Mouse (Mus musculus) limb, embryonic 14.5 days (tissue): Measurements from ENCODE around the gene Spcs2. TPM values are rescaled to one million over a fixed set of nuclear protein-coding genes. Genes with fewer than 3 reads are reported as not detected.

Experiments
- ATAC-seq: fragments of 200-750 bp; cut with Nextera tagmentation; 2 replicates; pipeline ENCODE4 v1.8.0; 2017; ENCODE audit warnings: low read depth, moderate number of reproducible peaks, moderate TSS enrichment; ENCODE audit not compliant: low FRiP score
- DNase-seq: peaks from one replicate; pipeline ENCODE4 v3.0.0-alpha.2; 2015; ENCODE audit warnings: low spot score
- H3K27ac ChIP-seq: fragments of 300-500 bp; sonication (generic); replicated peaks from 2 replicates; pipeline ENCODE4 v1.5.1; 2014; ENCODE audit warnings: low read depth, mild to moderate bottlenecking, low read length, moderate library complexity, mixed read lengths
- H3K27me3 ChIP-seq: fragments of 300-500 bp; sonication (generic); 2 replicates; pipeline ENCODE4 v1.6.1; 2014; ENCODE audit warnings: low read length, mixed read lengths; ENCODE audit not compliant: control insufficient read depth, insufficient read depth
- H3K36me3 ChIP-seq: fragments of 300-500 bp; sonication (generic); 2 replicates; pipeline ENCODE4 v1.6.1; 2014; ENCODE audit warnings: mild to moderate bottlenecking, low read length, moderate library complexity, mixed read lengths; ENCODE audit not compliant: control insufficient read depth, insufficient read depth
- H3K4me1 ChIP-seq: fragments of 300-500 bp; sonication (generic); 2 replicates; pipeline ENCODE4 v1.6.1; 2014; ENCODE audit warnings: antibody characterized with exemption, low read length, mixed read lengths; ENCODE audit not compliant: control insufficient read depth, insufficient read depth
- H3K4me2 ChIP-seq: fragments of 300-500 bp; sonication (generic); replicated peaks from 2 replicates; pipeline ENCODE4 v1.6.1; 2014; ENCODE audit warnings: low read depth, mild to moderate bottlenecking, low read length, moderate library complexity; ENCODE audit not compliant: severe bottlenecking
- H3K4me3 ChIP-seq: fragments of 300-500 bp; sonication (generic); replicated peaks from 2 replicates; pipeline ENCODE4 v1.5.1; 2014; ENCODE audit warnings: low read length
- H3K9ac ChIP-seq: fragments of 300-500 bp; sonication (generic); 2 replicates; pipeline ENCODE4 v1.6.1; 2014; ENCODE audit warnings: mild to moderate bottlenecking, low read depth, low read length, moderate library complexity; ENCODE audit not compliant: severe bottlenecking
- H3K9me3 ChIP-seq: fragments of 300-500 bp; sonication (generic); 2 replicates; pipeline ENCODE4 v1.6.1; 2016; ENCODE audit warnings: low read length; ENCODE audit not compliant: control insufficient read depth
- POLR2A ChIP-seq: fragments of 200-500 bp; IDR thresholded peaks from 2 replicates; pipeline ENCODE4 v1.8.0; 2012; ENCODE audit warnings: inconsistent platforms, mild to moderate bottlenecking, moderate library complexity, borderline replicate concordance; ENCODE audit not compliant: insufficient read depth, insufficient read length; ENCODE audit errors: extremely low read depth
- WGBS: fragments of 180-500 bp; shearing (Covaris S2); extraction: QIAGEN DNeasy Blood & Tissue Kit; methylation state at CpG from one replicate; pipeline ENCODE4 v1.1.7; 2014; 5-methylcytosine and 5-hydroxymethylcytosine counted together
- polyA plus RNA-seq, 2 experiments: library from polyadenylated mRNA; depleted of rRNA in 1 of 2; stranded (reverse) in 1 of 2; unstranded in 1 of 2; fragments of >200 nt; fragmentation: Nextera tagmentation in 1 of 2; extraction: Ambion mirVana in 1 of 2; gene quantifications; 2 replicates each; pipeline versions ENCODE4 v1.2.1 to v1.2.3; 2012 to 2014

Spcs2 gene
- polyA plus RNA-seq, 2 experiments = 115 to 301 TPM

DNA sequence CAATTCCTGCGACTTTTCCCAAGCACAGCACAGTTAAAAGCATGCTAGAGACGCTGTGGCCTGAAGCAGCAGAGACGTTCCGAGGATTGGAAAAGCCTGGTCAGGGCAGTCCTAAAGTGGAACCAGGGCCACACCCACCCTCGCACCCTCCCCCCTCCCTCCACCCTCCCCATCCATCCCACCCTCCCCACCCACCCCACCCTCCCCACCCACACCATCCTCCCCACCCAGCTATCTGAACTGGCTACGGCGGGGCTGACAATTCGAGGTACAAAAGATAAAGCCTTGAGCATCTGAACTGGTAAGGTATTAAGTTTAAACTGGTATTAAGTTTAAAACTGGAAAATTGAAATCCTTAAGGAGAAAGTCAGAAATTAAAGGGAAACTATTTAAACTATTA is 59.7 kb downstream of the Spcs2 start:
- Histone ChIP-seq H3K4me3 (no peak overlapping the region), H3K4me2 (no peak overlapping the region), H3K27ac (no peak overlapping the region), H3K4me1 (no peaks in the 10 kb centered on the region), H3K9me3 (no peaks in the 10 kb centered on the region), H3K27me3 (no peaks in the 10 kb centered on the region), H3K36me3 (no peaks in the 10 kb centered on the region), H3K9ac (no peak overlapping the region)
- 76% methylated on average over 8 of the region's 8 CpGs for whole genome bisulfite sequencing
- no peak for TF ChIP-seq POLR2A
- ATAC-seq (no peak), DNase-seq (no peak)

DNA sequence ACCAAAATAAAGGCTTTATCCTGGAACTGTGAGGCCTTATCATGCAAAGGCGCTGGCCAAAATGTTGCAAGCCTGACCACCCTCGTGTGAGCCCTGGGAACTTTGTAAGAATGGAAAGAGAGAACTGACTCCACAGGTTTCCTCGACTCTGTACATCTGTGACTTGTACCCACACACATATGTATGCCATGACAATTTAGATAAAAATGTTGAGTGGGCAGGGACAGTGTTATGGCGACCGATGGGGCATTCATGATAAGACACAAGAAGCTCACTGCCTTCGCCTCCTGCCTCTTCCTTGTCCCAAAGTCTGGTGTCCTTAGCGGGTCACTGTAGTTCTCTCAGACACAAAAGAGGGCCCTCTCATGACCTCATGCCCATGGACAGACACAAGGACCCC is 64.1 kb downstream of the Spcs2 start:
- Histone ChIP-seq H3K27ac (no peak overlapping the region), H3K4me2 (no peak overlapping the region), H3K36me3 (no peaks in the 10 kb centered on the region), H3K9me3 (no peaks in the 10 kb centered on the region), H3K9ac (no peak overlapping the region), H3K27me3 (0 out of 2 replicates have a peak, but pooled peaks cover 5% of the 10 kb centered on the region), H3K4me1 (peaks cover 14% of the 10 kb centered on the region), H3K4me3 (no peak overlapping the region)
- no peak for TF ChIP-seq POLR2A
- DNase-seq (no peak), ATAC-seq (no peak)
- WGBS = 76% methylated on average over 7 of the region's 7 CpGs

DNA sequence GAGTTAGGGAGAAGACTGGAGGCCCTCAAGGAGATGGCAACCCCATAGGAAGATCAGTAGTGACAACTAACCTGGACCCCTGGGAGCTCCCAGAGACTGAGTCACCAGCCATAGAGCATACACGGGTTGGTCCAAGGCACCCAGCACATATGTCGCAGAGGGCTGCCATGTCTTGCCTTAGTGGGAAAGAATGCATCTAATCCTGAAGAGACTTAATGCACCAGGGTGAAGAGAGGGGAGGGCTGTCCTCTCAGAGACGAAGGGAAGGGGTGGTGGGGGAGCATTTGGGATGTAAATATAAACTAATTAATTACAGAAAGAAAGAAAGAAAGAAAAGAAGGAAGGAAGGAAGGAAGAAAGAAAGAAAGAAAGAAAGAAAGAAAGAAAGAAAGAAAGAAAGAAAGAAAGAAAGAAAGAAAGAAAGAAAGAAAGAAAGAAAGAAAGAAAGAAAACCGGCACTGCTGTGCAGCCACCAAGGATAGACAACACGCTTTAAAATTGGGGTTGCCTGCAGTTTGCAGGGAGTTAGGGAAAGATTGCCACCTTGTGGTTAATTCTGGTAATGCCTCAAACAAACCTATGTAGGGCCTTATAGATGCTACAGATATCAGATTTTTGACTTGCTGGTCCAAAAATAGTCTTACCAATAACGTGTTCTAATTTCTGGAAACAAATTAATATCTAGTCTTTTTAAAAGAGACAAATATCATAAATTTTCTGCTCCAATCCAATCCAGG is 65.2 kb downstream of the Spcs2 start:
- Histone ChIP-seq H3K27ac (no peak overlapping the region), H3K4me1 (peaks cover 14% of the 10 kb centered on the region), H3K36me3 (no peaks in the 10 kb centered on the region), H3K9ac (no peak overlapping the region), H3K9me3 (no peaks in the 10 kb centered on the region), H3K4me3 (no peak overlapping the region), H3K4me2 (no peak overlapping the region), H3K27me3 (0 out of 2 replicates have a peak, but pooled peaks cover 5% of the 10 kb centered on the region)
- 33% methylated on average over 6 of the region's 6 CpGs for WGBS
- DNase-seq (peak; percentile 93), ATAC-seq (no peak)
- no peak for TF ChIP-seq POLR2A

DNA sequence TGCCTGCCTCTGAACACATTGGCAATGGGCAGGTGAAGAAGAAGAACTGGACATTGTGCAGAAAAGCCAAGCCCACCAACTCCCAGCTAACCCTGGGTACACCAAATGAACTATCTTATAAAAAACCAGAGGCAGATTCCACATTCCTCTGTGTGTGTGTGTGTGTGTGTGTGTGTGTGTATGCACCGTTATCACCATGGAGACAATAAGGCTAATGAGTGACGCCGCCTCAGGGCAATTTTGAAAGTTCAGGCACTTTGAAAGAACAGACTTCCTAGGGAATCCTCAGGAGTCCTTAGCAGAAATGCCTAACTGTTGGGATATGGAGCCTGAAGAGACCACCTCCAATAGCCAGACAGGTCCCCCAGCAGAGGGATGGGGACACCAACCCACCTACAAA is 66.0 kb downstream of the Spcs2 start:
- ATAC-seq = no peak
- Histone ChIP-seq H3K9ac (no peak overlapping the region), H3K27me3 (0 out of 2 replicates have a peak, but pooled peaks cover 5% of the 10 kb centered on the region), H3K36me3 (no peaks in the 10 kb centered on the region), H3K9me3 (no peaks in the 10 kb centered on the region), H3K4me1 (peaks cover 14% of the 10 kb centered on the region), H3K27ac (no peak overlapping the region), H3K4me3 (no peak overlapping the region), H3K4me2 (no peak overlapping the region)
- DNase-seq = no peak
- no peak for TF ChIP-seq POLR2A
- 78% methylated on average over 3 of the region's 3 CpGs for WGBS

DNA sequence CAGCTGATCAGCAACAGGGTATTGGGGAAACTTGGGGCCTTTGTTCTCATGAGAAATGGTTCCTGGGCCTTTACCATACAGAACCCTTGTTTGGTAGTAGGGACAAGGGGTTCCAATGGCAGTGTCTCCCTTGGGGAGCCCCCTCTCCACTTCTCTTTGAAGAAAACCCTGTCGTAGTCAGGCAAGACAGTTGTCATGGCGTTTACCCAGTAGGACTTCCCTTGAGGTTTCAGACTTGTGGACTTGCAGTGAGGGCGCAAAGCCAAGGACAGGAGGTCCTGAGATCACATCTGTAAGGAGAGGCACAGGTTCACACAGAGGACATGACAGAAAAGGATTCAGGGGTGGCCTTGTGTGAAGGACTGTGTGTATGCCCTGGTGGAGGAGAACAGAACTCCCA is 66.8 kb downstream of the Spcs2 start:
- no peak for TF ChIP-seq POLR2A
- ATAC-seq = no peak
- no peaks in the 10 kb centered on the region for H3K9me3 ChIP-seq
- no peak overlapping the region for H3K4me2 ChIP-seq
- no peak for DNase-seq
- H3K27ac ChIP-seq = no peak overlapping the region
- 61% methylated on average over 3 of the region's 3 CpGs for WGBS
- H3K9ac ChIP-seq = no peak overlapping the region
- no peak overlapping the region for H3K4me3 ChIP-seq
- peaks cover 14% of the 10 kb centered on the region for H3K4me1 ChIP-seq
- H3K27me3 ChIP-seq = 0 out of 2 replicates have a peak, but pooled peaks cover 5% of the 10 kb centered on the region
- no peaks in the 10 kb centered on the region for H3K36me3 ChIP-seq
